Mouse (Mus musculus) embryonic fibroblast, embryonic 13.5 days (primary cell): ENCODE results near the gene Stat6. TPM values are rescaled to one million over a fixed set of nuclear protein-coding genes. Genes with fewer than 3 reads are reported as not detected.

Experiments used
- H3K27ac ChIP-seq: 2 replicates; pipeline ENCODE4 v1.5.1; 2012; ENCODE audit warnings: low read length, control low read depth, inconsistent platforms; ENCODE audit not compliant: insufficient read depth
- H3K4me1 ChIP-seq: 2 replicates; pipeline ENCODE4 v1.6.1; 2011; ENCODE audit warnings: low read length; ENCODE audit not compliant: control insufficient read depth, insufficient read depth
- H3K4me3 ChIP-seq: 2 replicates; pipeline ENCODE4 v1.5.1; 2011; ENCODE audit warnings: mild to moderate bottlenecking, control low read depth, low read length; ENCODE audit not compliant: insufficient read depth
- CTCF ChIP-seq: IDR thresholded peaks from 2 replicates; pipeline ENCODE4 v1.5.1; 2011; ENCODE audit warnings: mild to moderate bottlenecking, control low read depth, low read length, moderate library complexity, borderline replicate concordance; ENCODE audit not compliant: insufficient read depth
- POLR2A ChIP-seq: IDR thresholded peaks from 2 replicates; pipeline ENCODE4 v1.6.1; 2011; ENCODE audit warnings: low read depth, mild to moderate bottlenecking, control low read depth, low read length, moderate library complexity
- polyA plus RNA-seq: library from polyadenylated mRNA; stranded (reverse); fragments of >200 nt; gene quantifications from 2 replicates; pipeline ENCODE4 v1.2.4, GENCODE M21; 2011; ENCODE audit warnings: low read depth; ENCODE audit not compliant: missing spikeins, insufficient read length

The Stat6 gene
- polyA plus RNA-seq: 55.1 and 55.8 TPM in 2 replicates

- Histone ChIP-seq H3K27ac (peak within 1 kb of the TSS; percentile 98), H3K4me1 (peaks cover 6% of the 10 kb centered on the region), H3K4me3 (peak within 1 kb of the TSS; percentile 55)
- peak; percentile 82 for TF ChIP-seq POLR2A
- TF ChIP-seq CTCF: no peak
Observed at GRCm38 (mm10) chr10:127642772-127643552, at the start of gene Stat6. TSS of gene Stat6 (plus strand) at chr10:127642986.

- no peak for TF ChIP-seq CTCF
- no peak for TF ChIP-seq POLR2A
- no peak overlapping the region for H3K27ac ChIP-seq
Observed at GRCm38 (mm10) chr10:127594405-127594804, 48.4 kb upstream of the Stat6 start.

GRCm38 (mm10) chr10:127594930-127595715, 47.7 kb upstream of the Stat6 start:
- no peak for TF ChIP-seq POLR2A
- TF ChIP-seq CTCF: no peak
- Histone ChIP-seq H3K4me3 (no peak overlapping the region), H3K4me1 (peaks cover 41% of the 10 kb centered on the region), H3K27ac (no peak overlapping the region)

More at GRCm38 (mm10) chr10:127594405-127594804, 48.4 kb upstream of the Stat6 start:
- H3K4me1 ChIP-seq: peaks cover 35% of the 10 kb centered on the region
- H3K4me3 ChIP-seq: no peak overlapping the region

GRCm38 (mm10) chr10:127596321-127596941, 46.4 kb upstream of the Stat6 start:
- TF ChIP-seq CTCF (no peak), POLR2A (no peak)
- no peak overlapping the region for H3K4me3 ChIP-seq
- peak overlapping the region; percentile 85 for H3K27ac ChIP-seq
- H3K4me1 ChIP-seq: peaks cover 50% of the 10 kb centered on the region

DNA sequence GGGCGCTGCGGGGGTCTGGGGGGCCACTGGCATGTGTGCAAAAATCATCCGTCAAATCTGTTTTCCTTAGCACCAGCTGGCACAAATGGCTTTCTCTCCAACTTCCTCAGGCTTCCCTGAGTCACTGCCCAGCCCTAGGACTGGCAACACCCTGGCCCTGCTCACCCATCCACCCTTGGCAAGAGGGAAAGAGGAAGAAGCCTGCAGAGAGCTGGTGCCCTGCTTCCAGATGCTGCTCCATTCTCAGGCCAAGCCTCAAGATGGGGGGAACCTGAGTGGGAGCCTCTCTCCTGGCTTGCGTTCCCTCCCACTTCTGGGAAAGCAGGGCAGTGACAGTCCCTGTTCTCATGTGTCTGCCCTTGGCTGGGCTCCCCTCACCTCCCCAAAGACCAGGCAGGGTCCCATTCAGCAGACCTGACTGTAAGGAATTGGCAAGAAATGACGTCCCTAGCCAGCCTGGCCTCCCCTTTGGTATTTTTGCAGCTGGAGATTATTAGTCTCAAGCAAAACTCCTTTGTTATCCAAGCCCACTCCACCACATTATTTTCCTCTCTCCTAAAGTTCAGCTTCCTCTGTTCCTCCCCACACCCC, 45.4 kb upstream of the Stat6 start:
- TF ChIP-seq CTCF (no peak), POLR2A (no peak)
- Histone ChIP-seq H3K4me3 (no peak overlapping the region), H3K27ac (peak overlapping the region; percentile 85), H3K4me1 (peaks cover 44% of the 10 kb centered on the region)

DNA sequence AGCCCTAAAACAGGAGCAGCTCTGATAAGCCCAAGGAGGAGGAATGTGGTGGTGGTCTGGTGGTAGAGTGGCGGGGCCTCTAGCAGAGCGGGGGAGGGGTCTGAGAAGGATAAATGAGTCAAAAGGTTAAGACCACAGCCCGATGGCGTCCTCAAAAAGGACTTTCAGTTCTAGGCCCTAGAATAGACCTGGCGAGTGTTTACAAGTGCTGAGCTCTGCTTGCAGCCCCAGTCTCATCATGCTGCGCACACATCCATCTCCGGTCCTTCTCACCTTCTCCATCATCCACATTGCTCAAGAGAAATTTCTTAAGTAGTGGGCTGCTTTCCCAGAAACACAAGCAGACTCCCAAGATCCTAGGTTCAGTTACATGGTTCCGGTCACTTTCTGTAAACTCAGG, 44.2 kb upstream of the Stat6 start:
- no peak overlapping the region for H3K4me3 ChIP-seq
- peak overlapping the region; percentile 85 for H3K27ac ChIP-seq
- no peak for TF ChIP-seq POLR2A
- no peak for TF ChIP-seq CTCF
- peaks cover 40% of the 10 kb centered on the region for H3K4me1 ChIP-seq

DNA sequence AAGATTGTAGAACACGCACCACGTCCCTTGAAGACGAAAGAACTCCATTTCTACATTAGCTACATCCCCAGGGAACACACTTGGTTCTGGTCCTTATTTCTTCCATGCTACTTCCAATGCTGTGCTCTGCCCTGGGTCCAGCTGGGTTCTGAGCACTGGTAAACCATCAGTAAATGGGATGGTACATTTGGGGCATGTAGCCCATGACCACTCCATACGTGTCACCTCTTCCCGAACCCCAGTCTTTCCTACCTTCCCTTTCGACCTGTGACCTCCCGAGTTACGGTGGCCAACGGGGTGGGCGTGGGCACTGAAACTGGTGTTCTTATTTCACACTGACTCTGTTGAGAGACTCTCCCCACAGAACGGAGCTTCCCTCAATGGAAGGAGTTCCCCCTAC, 43.5 kb upstream of the Stat6 start:
- H3K4me1 ChIP-seq: peaks cover 40% of the 10 kb centered on the region
- H3K4me3 ChIP-seq: no peak overlapping the region
- H3K27ac ChIP-seq: peak overlapping the region; percentile 70
- TF ChIP-seq CTCF (no peak), POLR2A (no peak)

- peaks cover 46% of the 10 kb centered on the region for H3K4me1 ChIP-seq
- TF ChIP-seq CTCF (no peak), POLR2A (0 out of 2 replicates have a peak, but pooled peaks have one; percentile 25)
- no peak overlapping the region for H3K4me3 ChIP-seq
- peak overlapping the region; percentile 70 for H3K27ac ChIP-seq
Observed at GRCm38 (mm10) chr10:127599779-127600541, 42.8 kb upstream of the Stat6 start.
